Mouse (Mus musculus) spleen, postnatal 10 days (tissue): ENCODE results near the gene Wdr74.
"Not testable (repeated sequence)": the region's sequence is repeated elsewhere in the genome, so short reads cannot be mapped to it uniquely, and the experiment has no call there.

Experiments
- DNase-seq, 2 experiments: peaks; one replicate each; pipeline ENCODE4 v3.0.0; 2021 to 2022; ENCODE audit warnings: low spot score in 2 of 2

Wdr74 gene

GRCm38 (mm10) chr19:8715868-8716766, 19.5 kb upstream of the Wdr74 start:
- DNase-seq = peak; percentile 40 to 45

- DNase-seq = no peak
Measured at GRCm38 (mm10) chr19:8716767-8717475, 18.7 kb upstream of the Wdr74 start.

- DNase-seq = peak; percentile 79 to 87
Measured at GRCm38 (mm10) chr19:8718357-8718756, 17.3 kb upstream of the Wdr74 start.

DNA sequence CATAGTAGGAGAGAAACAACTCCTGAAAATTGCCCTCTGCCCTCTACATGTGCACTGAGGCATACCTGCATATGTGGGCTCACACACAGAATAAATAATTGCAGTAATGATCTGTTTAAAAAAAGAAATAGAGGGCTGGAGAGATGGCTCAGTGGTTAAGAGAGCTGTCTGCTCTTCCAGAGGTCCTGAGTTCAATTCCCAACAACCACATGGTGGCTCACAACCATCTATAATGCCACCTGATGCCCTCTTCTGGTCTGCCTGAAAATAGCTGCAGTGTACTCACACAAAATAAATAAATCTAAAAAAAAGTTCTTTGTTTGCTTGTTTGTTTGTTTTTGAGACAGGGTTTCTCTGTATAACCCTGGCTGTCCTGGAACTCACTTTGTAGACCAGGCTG, 16.6 kb upstream of the Wdr74 start:
- peak in 1 of 2 experiments; percentile 40 for DNase-seq

GRCm38 (mm10) chr19:8721378-8721777, 14.2 kb upstream of the Wdr74 start:
- DNase-seq = no peak

DNA sequence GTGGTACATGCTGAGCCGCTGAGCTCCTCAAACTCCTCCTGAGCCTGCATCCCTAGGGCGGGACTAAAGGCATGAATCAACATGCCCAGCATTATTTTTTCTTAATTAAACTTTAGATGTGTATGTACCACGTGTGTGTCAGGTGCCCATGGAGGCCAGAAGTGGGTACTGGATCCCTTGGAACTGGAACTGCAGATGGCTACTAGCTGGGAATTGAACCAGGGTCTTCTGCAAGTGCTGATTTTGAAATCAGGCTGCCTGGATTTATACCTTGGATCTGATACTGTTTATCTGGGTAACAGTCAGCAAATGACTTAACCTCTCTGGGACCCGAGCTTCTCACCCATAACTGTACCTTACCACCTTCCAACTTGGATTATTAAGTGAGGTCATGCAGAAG, 13.6 kb upstream of the Wdr74 start:
- DNase-seq = no peak

- no peak for DNase-seq
Measured at GRCm38 (mm10) chr19:8722559-8722906, 13.1 kb upstream of the Wdr74 start.

GRCm38 (mm10) chr19:8722907-8723573, 12.6 kb upstream of the Wdr74 start, which contains the start of gene Slc3a2:
Gene Slc3a2 (minus strand): TSS chr19:8723369.
- DNase-seq = peak; percentile 88 to 96

- peak in 1 of 2 experiments; percentile 30 for DNase-seq
Measured at GRCm38 (mm10) chr19:8723574-8724346, 11.9 kb upstream of the Wdr74 start.

- DNase-seq = no peak
Measured at GRCm38 (mm10) chr19:8724392-8724791, 11.2 kb upstream of the Wdr74 start.

- DNase-seq = no peak
Measured at GRCm38 (mm10) chr19:8725081-8725613, 10.5 kb upstream of the Wdr74 start.

DNA sequence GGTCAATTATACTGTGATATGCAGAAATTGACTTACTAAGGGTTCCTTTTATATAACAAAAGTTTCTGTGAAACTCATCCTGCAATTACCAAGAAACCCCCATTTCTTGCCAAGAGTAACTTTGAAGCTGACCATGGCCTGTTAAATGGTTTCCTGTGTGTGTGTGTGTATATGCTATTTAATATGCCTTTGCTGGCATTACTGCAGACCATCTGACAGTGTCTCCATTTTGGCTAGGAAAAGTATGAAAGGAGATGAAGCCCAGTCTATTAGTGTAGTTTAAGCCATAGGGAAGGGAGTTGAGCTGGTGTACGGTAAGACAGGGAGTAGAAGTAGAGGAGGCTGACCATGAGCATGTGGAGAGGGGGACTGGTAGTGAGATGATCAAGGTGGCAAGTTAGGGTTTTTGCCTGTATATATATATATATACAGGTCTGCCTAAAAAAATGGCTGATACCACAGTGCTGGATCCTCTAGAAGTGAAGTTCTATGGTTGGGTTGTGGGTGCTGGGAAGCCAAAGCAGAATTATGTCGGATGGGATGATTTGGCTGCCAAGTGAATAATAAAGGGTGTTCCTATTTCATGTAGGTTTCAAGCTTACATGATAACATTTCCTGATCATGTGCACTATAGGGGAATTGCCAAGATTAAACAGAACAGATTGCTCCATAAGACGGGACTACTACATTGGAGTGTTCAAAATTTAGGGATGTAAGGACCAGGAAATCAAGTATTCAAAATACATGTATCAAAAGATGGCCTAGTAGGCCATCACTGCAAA, 8.8 kb upstream of the Wdr74 start:
- DNase-seq = no peak

- DNase-seq = no peak
Measured at GRCm38 (mm10) chr19:8727495-8728114, 8.0 kb upstream of the Wdr74 start.

GRCm38 (mm10) chr19:8728335-8729099, 7.1 kb upstream of the Wdr74 start:
- DNase-seq = not testable (repeated sequence)

- no peak for DNase-seq
Measured at GRCm38 (mm10) chr19:8734334-8734733, 1.3 kb upstream of the Wdr74 start.

DNA sequence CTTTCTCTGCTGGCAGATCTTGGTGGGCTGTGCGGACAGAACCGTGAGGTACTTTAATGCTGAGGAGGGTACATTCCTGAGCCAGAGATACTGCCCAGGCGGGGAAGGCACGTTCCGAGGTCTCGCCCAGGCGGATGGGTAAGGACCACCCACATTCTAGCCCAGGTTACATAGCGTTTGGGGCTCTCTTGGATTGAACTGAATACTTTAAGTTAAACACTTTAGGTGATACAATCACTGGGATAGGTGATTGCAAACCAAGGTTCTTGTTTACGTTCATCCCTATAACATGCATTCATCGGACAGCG, 487 bp downstream of the Wdr74 start:
- DNase-seq = no peak

DNA sequence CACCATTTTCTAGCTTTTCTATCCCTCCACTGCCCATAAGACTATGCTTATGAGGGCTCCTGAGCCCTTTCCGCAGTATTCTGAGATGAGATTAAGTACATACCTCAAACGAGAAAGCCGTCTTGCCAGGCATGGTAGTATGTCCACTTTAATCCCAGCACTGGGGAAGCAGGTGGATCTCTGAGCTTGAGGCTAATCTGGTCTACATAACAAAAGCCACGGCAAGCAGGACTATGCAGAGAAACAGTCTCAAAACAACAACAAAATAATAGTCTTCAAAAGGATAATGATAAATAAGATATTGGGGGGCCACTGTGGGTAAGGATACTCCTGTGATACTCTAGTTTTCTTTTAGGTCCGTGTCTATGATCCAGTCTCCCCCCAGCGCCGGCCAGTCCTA, 3.3 kb downstream of the Wdr74 start:
- DNase-seq = no peak

GRCm38 (mm10) chr19:8739646-8740045, 4.0 kb downstream of the Wdr74 start:
- no peak for DNase-seq

DNA sequence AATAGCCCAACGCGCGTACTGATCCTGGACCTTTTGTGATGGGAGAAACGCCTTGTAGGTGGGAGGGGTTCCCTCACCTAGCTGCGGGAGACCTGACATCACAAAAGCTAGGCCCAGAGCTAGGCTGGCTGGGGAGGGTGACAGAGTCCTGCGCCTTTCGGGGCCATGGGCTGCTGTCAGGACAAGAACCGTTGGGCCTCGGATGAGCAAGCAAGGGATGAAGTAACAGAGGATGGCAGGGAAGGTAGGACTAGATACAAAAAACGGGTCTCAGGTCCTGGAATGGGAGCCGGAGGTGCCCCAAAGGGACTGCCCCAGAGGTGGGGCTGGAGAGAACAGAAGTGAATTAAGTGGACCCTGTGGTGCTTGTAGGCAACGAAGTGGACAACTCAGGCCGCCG, 5.0 kb downstream of the Wdr74 start, which contains the start of gene 1700092M07Rik:
Gene 1700092M07Rik, plus strand, starts transcription at position 116 of the 400 bp plus-strand sequence.
- DNase-seq = no peak
